Mouse (Mus musculus) gastrocnemius, postnatal 14 days (tissue): ENCODE measurements around the gene Ngp. TPM values are rescaled to one million over a fixed set of nuclear protein-coding genes. Genes with fewer than 3 reads are reported as not detected.

ENCODE experiments used
- total RNA-seq, 2 experiments: library from RNA; stranded (reverse); gene quantifications; 2 replicates each; pipeline ENCODE4 v1.2.3; 2021

Ngp gene
- total RNA-seq, 2 experiments from 2014 or later, result 0.18 TPM; not detected in 1

Other genes starting within 250 kb of the Ngp start
- gene Cspg5, start 176.0 kb upstream of the Ngp start, total RNA-seq, result under 1 TPM; 0.43 to 0.58 TPM
- 1 to 10 TPM; 2.5 to 3.9 TPM for gene Elp6, start 114.6 kb upstream of the Ngp start, total RNA-seq
- gene Scap, start 86.5 kb upstream of the Ngp start, total RNA-seq, result 10 to 100 TPM; 24.1 to 26.1 TPM
- 10 to 100 TPM; 10.2 to 10.3 TPM for gene Ptpn23, start 11.5 kb upstream of the Ngp start, total RNA-seq
- gene Klhl18, start 56.9 kb downstream of the Ngp start, total RNA-seq, result 1 to 10 TPM; 6.6 to 8.4 TPM
- gene Kif9, start 57.2 kb downstream of the Ngp start, total RNA-seq, result under 1 TPM; 0.16 to 0.20 TPM
- gene Setd2, start 112.8 kb downstream of the Ngp start, total RNA-seq, result 10 to 100 TPM; 31.1 to 33.9 TPM
- 1 to 10 TPM; 1.2 to 2.5 TPM for gene Nradd, start 204.7 kb downstream of the Ngp start, total RNA-seq
- gene Nbeal2, start 234.4 kb downstream of the Ngp start, total RNA-seq, result 1 to 10 TPM; 2.5 to 4.1 TPM
- 10 to 100 TPM; 46.4 to 52.6 TPM for gene Ccdc12, start 236.8 kb downstream of the Ngp start, total RNA-seq